Mouse (Mus musculus) liver, embryonic 18 days (tissue): ENCODE results near the gene Slk. TPM values are rescaled to one million over a fixed set of nuclear protein-coding genes. Genes with fewer than 3 reads are reported as not detected.

Experiments used
- polyA plus RNA-seq: library from polyadenylated mRNA; depleted of rRNA; stranded (reverse); fragments of >200 nt; gene quantifications from 2 replicates; pipeline ENCODE4 v1.2.3, GENCODE M21; 2012; rRNA removed

Slk gene
- polyA plus RNA-seq: 15.6 and 17.3 TPM in 2 replicates

DNA sequence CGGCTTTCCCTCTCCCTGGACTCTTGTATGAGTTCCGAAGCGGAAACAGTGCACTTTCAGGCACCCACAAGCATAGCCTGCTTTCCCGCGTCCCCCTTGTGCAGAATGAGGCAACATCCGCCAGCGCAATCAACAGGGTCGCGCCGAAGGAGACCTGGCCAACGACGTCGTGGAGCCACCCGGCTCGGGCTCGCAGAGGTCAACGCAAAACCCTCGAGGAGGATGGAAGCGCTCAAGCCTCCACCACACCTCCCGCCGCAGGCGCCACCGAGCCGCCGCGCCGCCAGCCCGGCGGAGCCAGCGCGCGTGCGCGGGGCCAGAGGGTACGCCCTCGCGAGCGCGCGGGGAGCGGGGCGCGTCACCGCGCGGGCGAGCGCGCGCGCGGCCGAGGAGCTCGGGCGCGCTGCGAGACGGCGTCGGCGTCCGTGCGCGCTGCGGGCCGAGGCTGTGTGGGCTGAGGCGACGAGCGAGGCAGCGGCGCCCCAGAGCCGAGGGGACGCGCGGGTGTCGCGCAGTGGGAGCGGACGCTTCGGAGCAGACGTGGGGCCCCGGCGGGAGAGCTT lies at the start of gene Slk:
Slk (plus strand) TSS at position 454 of the 563 bp plus-strand sequence.

DNA sequence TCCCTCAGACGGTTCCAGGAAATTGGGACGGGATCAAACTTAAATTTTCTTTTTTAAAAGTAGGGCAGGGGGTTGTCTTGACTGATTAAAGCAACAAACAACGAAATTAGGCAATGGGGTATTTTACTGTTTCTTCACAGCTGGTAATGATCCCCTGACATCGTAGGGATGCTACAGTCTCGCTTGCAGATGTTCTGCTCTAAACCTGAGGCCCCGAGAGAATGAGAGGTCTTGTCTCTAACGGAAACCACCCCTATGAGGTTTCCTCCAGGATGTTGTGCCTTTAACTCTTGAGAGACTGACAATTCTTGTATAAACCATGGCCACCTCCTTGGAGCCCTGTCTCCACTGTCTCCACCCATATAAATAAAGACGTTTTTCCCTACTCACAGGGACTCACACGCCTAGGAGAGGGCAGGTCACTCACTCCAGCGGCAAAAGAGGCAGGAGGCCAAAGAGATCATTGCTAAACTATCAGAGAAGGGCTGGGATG lies 42.1 kb upstream of the Slk start, which contains the start of gene Stn1:
Stn1 (minus strand) TSS at position 208 of the 493 bp plus-strand sequence.

DNA sequence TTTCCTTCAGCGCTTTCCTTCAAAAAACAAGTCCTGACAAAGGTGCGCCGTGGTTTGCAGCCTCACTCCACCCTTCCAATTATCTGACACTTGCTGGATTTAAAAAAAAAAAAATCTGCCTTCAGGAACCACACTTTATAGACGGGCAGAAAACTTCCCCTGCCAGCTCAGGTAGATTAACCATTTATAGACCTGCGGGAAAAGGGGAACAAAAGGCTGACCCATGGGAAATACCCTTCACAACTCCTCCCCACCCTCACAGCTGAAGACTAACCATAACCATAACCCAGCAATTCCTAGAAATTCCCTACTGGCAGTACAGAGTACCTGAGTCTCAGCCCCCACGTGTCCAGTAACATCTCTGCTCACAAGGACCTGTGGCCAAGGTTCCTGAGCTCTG lies 112.5 kb downstream of the Slk start, which contains the start of gene Col17a1:
Col17a1 (minus strand) TSS at position 101 of the 400 bp plus-strand sequence.

Other genes with a start within 250 kb of the Slk start
- 1.9 and 2.6 TPM in 2 replicates for gene Sh3pxd2a, start 115.3 kb upstream of the Slk start, polyA plus RNA-seq
- gene Stn1, start 42.2 kb upstream of the Slk start, polyA plus RNA-seq: 4.4 and 5.2 TPM in 2 replicates
- gene Col17a1, start 112.4 kb downstream of the Slk start, polyA plus RNA-seq: 0.11 and 0.13 TPM in 2 replicates
- 28.4 and 30.6 TPM in 2 replicates for gene Sfr1, start 152.0 kb downstream of the Slk start, polyA plus RNA-seq